Mouse (Mus musculus): ENCODE measurements around the gene Trim33. TPM values are rescaled to one million over a fixed set of nuclear protein-coding genes. Genes with fewer than 3 reads are reported as not detected.

The Trim33 gene
- polyA plus RNA-seq, 1 experiment from 2014 or later = 26.2 TPM

GRCm38 (mm10) chr3:103392613-103393258, 113.6 kb downstream of the Trim33 start:
- WGBS = 4% methylated on average over 3 of the region's 3 CpGs
- Histone ChIP-seq H3K36me3 (no peaks in the 10 kb centered on the region), H3K9me3 (no peaks in the 10 kb centered on the region), H3K27ac (peak overlapping the region; percentile 67), H3K27me3 (ENCODE audit: insufficient read depth, poor library complexity, severe bottlenecking) (0 out of 2 replicates have a peak, but pooled peaks cover 7% of the 10 kb centered on the region), H3K4me3 (no peak overlapping the region), H3K4me1 (replicated peaks) (peaks cover 12% of the 10 kb centered on the region)
- DNase-seq (ENCODE audit: low spot score) = peak; percentile 34

DNA sequence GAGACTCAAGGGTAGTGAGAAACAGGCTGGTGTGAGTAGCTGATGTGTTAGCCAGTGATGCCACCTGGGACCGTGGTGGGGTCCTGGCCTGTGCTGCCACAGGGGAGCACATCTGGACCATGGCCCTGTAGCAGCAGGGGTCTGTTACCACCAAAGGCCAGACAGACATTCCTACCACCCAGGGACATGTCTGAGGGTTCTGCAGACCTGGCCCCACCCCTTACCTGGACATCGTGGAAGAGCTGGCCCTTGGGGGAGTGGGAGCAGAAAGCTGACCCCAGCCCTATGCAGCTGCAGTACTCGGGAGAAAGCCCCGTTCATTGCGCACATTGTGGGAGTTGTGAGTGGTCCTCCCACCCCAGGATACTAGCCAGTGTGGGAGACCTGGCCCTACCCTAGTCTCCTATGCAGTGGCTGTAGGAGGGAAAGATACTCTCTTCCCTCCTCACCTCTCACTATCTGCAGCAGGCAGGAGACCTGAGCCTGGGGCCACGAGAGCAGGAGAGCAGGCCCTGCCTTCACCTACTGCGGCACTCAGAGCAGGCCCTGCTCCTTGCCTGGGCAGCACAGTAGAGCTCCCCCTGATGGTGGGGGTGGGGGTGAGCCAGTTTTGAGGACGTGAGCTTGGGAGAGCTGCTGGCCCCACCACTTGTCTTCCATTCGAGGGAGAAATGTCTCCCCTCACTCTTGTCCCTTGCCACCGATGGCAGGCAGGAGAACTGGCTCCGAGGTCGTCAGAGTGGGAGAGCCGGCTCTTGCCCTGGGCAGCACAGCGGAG, 114.4 kb downstream of the Trim33 start:
- H3K9me3 ChIP-seq = no peaks in the 10 kb centered on the region
- H3K27ac ChIP-seq = peak overlapping the region; percentile 67
- 0 out of 2 replicates have a peak, but pooled peaks cover 7% of the 10 kb centered on the region for H3K27me3 ChIP-seq (ENCODE audit: insufficient read depth, poor library complexity, severe bottlenecking)
- 76% methylated on average over 14 of the region's 14 CpGs for WGBS
- no peak overlapping the region for H3K4me3 ChIP-seq
- DNase-seq (ENCODE audit: low spot score) = no peak
- peaks cover 12% of the 10 kb centered on the region for H3K4me1 ChIP-seq (replicated peaks)
- H3K36me3 ChIP-seq = no peaks in the 10 kb centered on the region

DNA sequence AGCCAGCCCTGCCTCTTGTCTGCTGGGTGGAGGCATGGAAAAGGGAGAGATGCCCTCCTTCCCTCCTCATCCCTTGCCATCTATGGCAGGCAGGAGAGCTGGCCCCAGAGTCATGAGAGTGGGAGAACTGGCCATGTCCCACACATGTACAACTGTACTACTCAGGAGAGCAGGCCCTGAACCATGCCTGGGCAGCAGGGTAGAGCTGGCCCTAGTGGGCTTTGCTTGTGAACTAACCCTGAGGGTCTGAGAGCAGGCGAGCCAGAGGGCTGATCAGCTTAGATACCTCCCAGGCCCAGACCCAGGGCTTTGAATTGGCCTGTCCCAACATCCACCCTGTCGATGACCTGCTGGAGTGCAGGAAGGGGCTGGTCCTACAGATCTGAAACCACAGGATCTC, 115.0 kb downstream of the Trim33 start:
- H3K4me3 ChIP-seq = no peak overlapping the region

DNA sequence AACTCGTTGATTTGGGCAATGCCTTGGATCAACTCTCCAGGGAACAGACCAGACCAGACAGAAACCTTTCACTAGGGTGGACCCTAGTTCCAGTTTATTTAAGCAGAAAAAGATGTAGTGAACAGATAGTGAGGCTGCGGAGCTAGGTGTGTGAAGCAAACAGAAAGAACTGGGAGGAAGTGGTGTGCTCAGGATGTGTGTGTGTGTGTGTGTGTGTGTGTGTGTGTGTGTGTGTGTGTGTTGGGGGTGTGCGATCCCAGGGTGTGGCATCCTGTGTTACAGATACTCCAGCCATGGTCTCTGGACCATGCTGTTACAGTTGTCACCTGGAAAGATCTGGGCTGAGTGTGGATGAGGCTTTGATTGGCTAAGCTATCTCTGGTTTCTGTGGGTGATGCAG, 118.4 kb downstream of the Trim33 start:
- DNase-seq (ENCODE audit: low spot score) = no peak
- H3K36me3 ChIP-seq = no peaks in the 10 kb centered on the region
- WGBS = 81% methylated on average over 3 of the region's 3 CpGs
- H3K4me3 ChIP-seq = no peak overlapping the region
- H3K9me3 ChIP-seq = no peaks in the 10 kb centered on the region
- H3K27ac ChIP-seq = no peak overlapping the region
- H3K4me1 ChIP-seq (replicated peaks) = peaks cover 28% of the 10 kb centered on the region
- H3K27me3 ChIP-seq (ENCODE audit: insufficient read depth, poor library complexity, severe bottlenecking) = 0 out of 2 replicates have a peak, but pooled peaks cover 7% of the 10 kb centered on the region

More for the DNA sequence above, 115.0 kb downstream of the Trim33 start:
- DNase-seq (ENCODE audit: low spot score) = no peak
- WGBS = 83% methylated on average over 2 of the region's 2 CpGs
- Histone ChIP-seq H3K4me1 (replicated peaks) (peaks cover 12% of the 10 kb centered on the region), H3K36me3 (no peaks in the 10 kb centered on the region), H3K27me3 (ENCODE audit: insufficient read depth, poor library complexity, severe bottlenecking) (0 out of 2 replicates have a peak, but pooled peaks cover 7% of the 10 kb centered on the region), H3K27ac (0 out of 2 replicates have a peak overlapping the region, but pooled peaks have one; percentile 67), H3K9me3 (no peaks in the 10 kb centered on the region)

DNA sequence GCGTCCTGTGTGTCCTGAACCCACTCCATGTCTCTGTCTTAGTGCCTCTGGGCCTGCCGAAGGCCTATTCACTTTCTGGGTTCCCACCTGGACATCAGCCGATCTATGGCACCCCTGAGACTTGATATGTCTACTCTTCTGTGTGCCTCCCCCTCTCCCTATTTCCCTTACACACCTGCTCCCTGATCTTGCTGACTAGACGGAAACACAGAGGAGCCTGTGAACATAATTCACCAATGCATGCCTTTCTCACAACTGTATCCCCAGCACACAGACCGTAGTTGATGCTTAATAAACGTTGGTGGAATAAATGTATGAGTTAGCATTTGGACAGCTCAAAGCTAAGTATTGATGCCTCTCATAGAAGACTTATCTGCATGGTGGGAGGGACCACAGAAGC, 121.7 kb downstream of the Trim33 start:
- DNase-seq (ENCODE audit: low spot score) = no peak
- Histone ChIP-seq H3K36me3 (no peaks in the 10 kb centered on the region), H3K9me3 (no peaks in the 10 kb centered on the region), H3K27me3 (ENCODE audit: insufficient read depth, poor library complexity, severe bottlenecking) (0 out of 2 replicates have a peak, but pooled peaks cover 5% of the 10 kb centered on the region), H3K4me1 (replicated peaks) (peaks cover 27% of the 10 kb centered on the region), H3K27ac (0 out of 2 replicates have a peak overlapping the region, but pooled peaks have one; percentile 66), H3K4me3 (no peak overlapping the region)
- 85% methylated on average over 6 of the region's 6 CpGs for WGBS

- H3K4me3 ChIP-seq = no peak overlapping the region
- DNase-seq (ENCODE audit: low spot score) = no peak
- H3K27ac ChIP-seq = peak overlapping the region; percentile 66
- H3K36me3 ChIP-seq = no peaks in the 10 kb centered on the region
- no peaks in the 10 kb centered on the region for H3K9me3 ChIP-seq
- WGBS = 46% methylated on average over 17 of the region's 17 CpGs
- 0 out of 2 replicates have a peak, but pooled peaks cover 5% of the 10 kb centered on the region for H3K27me3 ChIP-seq (ENCODE audit: insufficient read depth, poor library complexity, severe bottlenecking)
- H3K4me1 ChIP-seq (replicated peaks) = peaks cover 32% of the 10 kb centered on the region
Measured at GRCm38 (mm10) chr3:103401342-103402098, 122.4 kb downstream of the Trim33 start.

- no peaks in the 10 kb centered on the region for H3K36me3 ChIP-seq
- peaks cover 38% of the 10 kb centered on the region for H3K4me1 ChIP-seq (replicated peaks)
- DNase-seq (ENCODE audit: low spot score) = peak; percentile 31
- WGBS = 35% methylated on average over 10 of the region's 10 CpGs
- H3K4me3 ChIP-seq = no peak overlapping the region
- H3K27me3 ChIP-seq (ENCODE audit: insufficient read depth, poor library complexity, severe bottlenecking) = 0 out of 2 replicates have a peak, but pooled peaks cover 5% of the 10 kb centered on the region
- H3K9me3 ChIP-seq = no peaks in the 10 kb centered on the region
- peak overlapping the region; percentile 37 for H3K27ac ChIP-seq
Measured at GRCm38 (mm10) chr3:103402212-103402611, 123.1 kb downstream of the Trim33 start.

- 0 out of 2 replicates have a peak, but pooled peaks cover 5% of the 10 kb centered on the region for H3K27me3 ChIP-seq (ENCODE audit: insufficient read depth, poor library complexity, severe bottlenecking)
Measured at GRCm38 (mm10) chr3:103405135-103405534, 126.0 kb downstream of the Trim33 start.

GRCm38 (mm10) chr3:103405871-103406765, 127.0 kb downstream of the Trim33 start:
- no peak for DNase-seq (ENCODE audit: low spot score)
- Histone ChIP-seq H3K27me3 (ENCODE audit: insufficient read depth, poor library complexity, severe bottlenecking) (0 out of 2 replicates have a peak, but pooled peaks cover 5% of the 10 kb centered on the region), H3K4me3 (no peak overlapping the region), H3K9me3 (no peaks in the 10 kb centered on the region), H3K4me1 (replicated peaks) (peaks cover 36% of the 10 kb centered on the region), H3K27ac (peak overlapping the region; percentile 23; the same call in 1 of the 2 replicates), H3K36me3 (no peaks in the 10 kb centered on the region)
- 90% methylated on average over 11 of the region's 11 CpGs for WGBS

More at GRCm38 (mm10) chr3:103405135-103405534, 126.0 kb downstream of the Trim33 start:
- WGBS = 74% methylated on average over 2 of the region's 2 CpGs
- no peak overlapping the region for H3K27ac ChIP-seq
- no peak for DNase-seq (ENCODE audit: low spot score)
- H3K4me3 ChIP-seq = no peak overlapping the region
- peaks cover 38% of the 10 kb centered on the region for H3K4me1 ChIP-seq (replicated peaks)
- no peaks in the 10 kb centered on the region for H3K9me3 ChIP-seq
- H3K36me3 ChIP-seq = no peaks in the 10 kb centered on the region
